Mouse (Mus musculus): ENCODE measurements around the gene 1110051M20Rik. TPM values are rescaled to one million over a fixed set of nuclear protein-coding genes. Genes with fewer than 3 reads are reported as not detected.

Gene 1110051M20Rik
- polyA plus RNA-seq, 1 experiment = 10.3 TPM

DNA sequence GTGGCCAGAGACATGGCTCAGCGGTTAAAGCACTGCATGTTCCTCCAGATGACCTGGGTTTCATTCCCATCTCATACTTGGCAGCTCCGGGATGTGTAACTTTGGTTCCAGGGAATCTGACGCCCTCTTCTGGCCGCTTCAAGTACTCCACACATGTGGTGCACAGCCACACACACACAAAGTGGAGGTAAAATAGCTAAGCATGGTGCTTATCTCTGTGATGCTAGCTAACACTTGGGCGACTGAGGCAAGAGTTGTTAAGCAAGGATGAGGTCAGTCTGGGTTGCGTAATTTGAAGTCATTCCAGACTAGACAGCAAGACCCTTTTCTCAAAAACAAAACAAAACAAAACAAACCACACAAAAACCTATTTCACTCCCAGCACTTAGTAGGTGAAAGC lies 15.6 kb upstream of the 1110051M20Rik start:
- DNase-seq = no peak
- 96% methylated on average over 6 of the region's 6 CpGs for WGBS
- Histone ChIP-seq H3K4me3 (ENCODE audit: control insufficient read depth, insufficient read depth, low read length) (no peak overlapping the region), H3K4me1 (replicated peaks; ENCODE audit: control insufficient read depth, insufficient read depth, low read length) (peaks cover 17% of the 10 kb centered on the region), H3K27ac (ENCODE audit: control insufficient read depth, insufficient read depth, low read length) (no peak overlapping the region), H3K27me3 (ENCODE audit: control insufficient read depth, insufficient read depth, low read length) (peaks cover 18% of the 10 kb centered on the region), H3K36me3 (ENCODE audit: control insufficient read depth, insufficient read depth, low read length) (no peaks in the 10 kb centered on the region)
- no peak for TF ChIP-seq CTCF (IDR thresholded peaks at IDR 0.05; ENCODE audit: borderline replicate concordance, control insufficient read depth, extremely low read depth, insufficient read depth, low read length, poor library complexity)
- TF ChIP-seq POLR2A (IDR thresholded peaks at IDR 0.05; ENCODE audit: control insufficient read depth, extremely low read depth, insufficient read depth, low read length, poor library complexity) = no peak

DNA sequence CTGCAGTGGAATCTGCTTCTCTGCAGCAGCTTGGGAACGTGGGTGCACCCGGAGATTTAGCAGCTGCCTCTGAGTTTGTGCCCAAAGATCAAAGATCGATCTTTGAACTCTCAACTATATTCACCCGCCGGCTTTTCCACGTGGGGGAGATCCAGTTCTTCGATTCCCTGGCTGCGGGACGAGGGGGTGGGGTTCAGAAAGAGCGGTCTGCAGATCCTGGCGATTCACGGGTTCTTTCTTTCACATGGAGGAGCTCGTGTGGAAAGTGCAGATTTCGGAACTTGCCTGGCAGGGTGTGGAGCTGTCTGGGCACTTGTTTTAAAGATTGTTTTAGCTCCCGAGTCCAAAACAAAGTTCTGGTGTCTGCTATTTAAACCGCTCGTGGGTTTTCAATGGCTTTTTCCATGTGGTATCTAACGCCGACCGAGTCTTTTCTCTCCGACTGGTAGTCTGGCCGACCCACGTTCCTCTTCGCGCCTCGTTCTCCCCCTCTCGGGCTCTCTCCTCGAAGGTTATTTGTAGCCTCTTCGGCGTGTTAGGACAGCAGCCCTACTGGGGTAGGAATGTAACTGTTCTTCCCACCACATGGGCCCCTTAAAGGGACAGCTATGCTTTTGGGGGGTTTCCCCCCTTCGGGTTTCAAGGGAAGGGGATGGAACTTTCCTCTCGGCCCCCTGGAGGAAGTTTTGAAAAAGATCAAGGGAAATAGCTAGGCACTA lies 14.3 kb upstream of the 1110051M20Rik start:
- TF ChIP-seq POLR2A (IDR thresholded peaks at IDR 0.05; ENCODE audit: control insufficient read depth, extremely low read depth, insufficient read depth, low read length, poor library complexity) (no peak), CTCF (IDR thresholded peaks at IDR 0.05; ENCODE audit: borderline replicate concordance, control insufficient read depth, extremely low read depth, insufficient read depth, low read length, poor library complexity) (no peak)
- no peak for DNase-seq

DNA sequence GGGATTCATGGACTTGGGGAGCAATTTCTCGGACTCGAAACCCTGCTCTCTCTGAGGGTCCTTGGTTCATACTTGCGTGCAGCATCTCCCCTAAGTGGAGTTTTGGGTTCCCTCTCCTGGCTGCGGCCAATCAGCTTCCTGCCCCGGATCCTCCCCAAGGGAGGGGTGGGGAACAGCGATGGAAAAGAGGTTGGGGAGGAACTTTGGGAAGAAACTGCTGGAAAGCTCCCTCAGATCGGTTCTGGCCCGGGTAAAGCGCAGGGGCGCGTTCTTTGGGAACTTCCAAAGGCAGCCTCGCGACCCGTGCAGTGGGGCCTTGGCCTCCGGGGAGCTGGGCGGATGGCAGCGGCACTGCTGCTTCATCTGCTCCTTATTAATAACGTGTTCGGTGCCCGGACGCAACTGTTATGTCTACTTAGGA lies 13.8 kb upstream of the 1110051M20Rik start:
- H3K27ac ChIP-seq (ENCODE audit: control insufficient read depth, insufficient read depth, low read length) = no peak overlapping the region
- peak overlapping the region; percentile 38 for H3K4me3 ChIP-seq (ENCODE audit: control insufficient read depth, insufficient read depth, low read length)
- 2% methylated on average over 21 of the region's 21 CpGs for WGBS
- peaks cover 17% of the 10 kb centered on the region for H3K4me1 ChIP-seq (replicated peaks; ENCODE audit: control insufficient read depth, insufficient read depth, low read length)
- TF ChIP-seq CTCF (IDR thresholded peaks at IDR 0.05; ENCODE audit: borderline replicate concordance, control insufficient read depth, extremely low read depth, insufficient read depth, low read length, poor library complexity) = no peak
- no peak for TF ChIP-seq POLR2A (IDR thresholded peaks at IDR 0.05; ENCODE audit: control insufficient read depth, extremely low read depth, insufficient read depth, low read length, poor library complexity)
- no peaks in the 10 kb centered on the region for H3K36me3 ChIP-seq (ENCODE audit: control insufficient read depth, insufficient read depth, low read length)
- peaks cover 18% of the 10 kb centered on the region for H3K27me3 ChIP-seq (ENCODE audit: control insufficient read depth, insufficient read depth, low read length)
- DNase-seq = no peak

More for the DNA sequence above, 14.3 kb upstream of the 1110051M20Rik start:
- no peaks in the 10 kb centered on the region for H3K36me3 ChIP-seq (ENCODE audit: control insufficient read depth, insufficient read depth, low read length)
- peak overlapping the region; percentile 38 for H3K4me3 ChIP-seq (ENCODE audit: control insufficient read depth, insufficient read depth, low read length)
- no peak overlapping the region for H3K27ac ChIP-seq (ENCODE audit: control insufficient read depth, insufficient read depth, low read length)
- H3K4me1 ChIP-seq (replicated peaks; ENCODE audit: control insufficient read depth, insufficient read depth, low read length) = peaks cover 17% of the 10 kb centered on the region
- under 1% methylated on average over 32 of the region's 32 CpGs for WGBS
- peaks cover 18% of the 10 kb centered on the region for H3K27me3 ChIP-seq (ENCODE audit: control insufficient read depth, insufficient read depth, low read length)

DNA sequence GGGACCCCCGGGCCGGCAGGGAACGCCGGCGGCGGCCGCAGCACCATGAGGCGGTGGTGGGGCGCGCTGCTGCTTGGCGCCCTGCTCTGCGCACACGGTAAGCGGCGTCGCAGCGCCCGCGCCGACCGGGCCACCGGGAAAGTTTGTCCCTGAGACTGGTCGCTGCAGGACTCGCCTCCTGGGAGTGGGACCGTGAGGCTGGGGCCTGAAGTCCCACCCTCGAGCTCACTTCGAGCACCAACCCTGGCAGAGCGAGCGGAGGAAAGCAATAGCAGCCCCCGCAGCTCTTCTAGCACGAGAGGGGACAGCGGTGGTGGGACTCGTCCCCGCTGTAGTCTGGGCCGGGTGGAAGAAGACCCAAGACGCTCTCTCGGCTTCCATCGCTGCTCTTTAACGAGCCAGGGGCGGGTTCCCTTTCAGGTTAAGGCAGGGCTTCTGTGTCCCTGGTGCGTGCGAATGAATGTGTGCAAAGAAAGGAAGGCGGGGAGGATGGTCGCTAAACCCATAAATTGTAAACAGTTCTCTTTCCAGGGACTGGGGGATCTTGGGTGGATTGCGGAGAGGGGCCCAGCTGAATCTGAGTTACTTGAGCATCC lies 13.2 kb upstream of the 1110051M20Rik start:
- Histone ChIP-seq H3K27me3 (ENCODE audit: control insufficient read depth, insufficient read depth, low read length) (peaks cover 18% of the 10 kb centered on the region), H3K4me1 (replicated peaks; ENCODE audit: control insufficient read depth, insufficient read depth, low read length) (peaks cover 17% of the 10 kb centered on the region), H3K27ac (ENCODE audit: control insufficient read depth, insufficient read depth, low read length) (no peak overlapping the region), H3K36me3 (ENCODE audit: control insufficient read depth, insufficient read depth, low read length) (no peaks in the 10 kb centered on the region), H3K4me3 (ENCODE audit: control insufficient read depth, insufficient read depth, low read length) (peak overlapping the region; percentile 38)
- 0 out of 2 replicates have a peak, but pooled peaks have one; percentile 14 for TF ChIP-seq CTCF (IDR thresholded peaks at IDR 0.05; ENCODE audit: borderline replicate concordance, control insufficient read depth, extremely low read depth, insufficient read depth, low read length, poor library complexity)
- no peak for TF ChIP-seq POLR2A (IDR thresholded peaks at IDR 0.05; ENCODE audit: control insufficient read depth, extremely low read depth, insufficient read depth, low read length, poor library complexity)
- no peak for DNase-seq
- WGBS = 1% methylated on average over 45 of the region's 45 CpGs

DNA sequence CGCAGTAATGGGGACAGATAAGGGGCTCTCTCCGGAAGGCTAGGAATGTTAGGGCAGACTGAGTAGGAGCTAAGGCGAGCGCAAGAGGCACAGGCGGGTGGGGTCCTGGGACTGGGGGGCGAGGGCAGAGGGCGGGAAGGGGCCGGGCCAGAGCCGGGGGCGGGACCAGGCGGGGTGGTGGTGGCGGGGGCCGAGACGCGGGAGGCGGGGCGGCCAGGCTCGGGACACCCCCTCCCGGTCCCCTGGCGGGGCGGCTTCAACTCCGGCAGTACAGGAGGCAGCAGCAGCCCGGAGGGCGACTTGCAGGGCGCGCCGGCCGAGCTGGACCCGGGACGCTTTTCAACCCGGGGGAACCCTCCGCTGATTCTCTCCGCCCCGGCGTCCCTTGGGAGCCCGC lies 12.8 kb upstream of the 1110051M20Rik start, which contains the start of gene Lrp4:
TSS of gene Lrp4 (plus strand) at position 253 of the 397 bp plus-strand sequence.
- DNase-seq = no peak
- 8% methylated on average over 33 of the region's 36 CpGs for WGBS
- H3K27ac ChIP-seq (ENCODE audit: control insufficient read depth, insufficient read depth, low read length) = no peak within 1 kb of the TSS
- peaks cover 18% of the 10 kb centered on the region for H3K27me3 ChIP-seq (ENCODE audit: control insufficient read depth, insufficient read depth, low read length)
- peaks cover 17% of the 10 kb centered on the region for H3K4me1 ChIP-seq (replicated peaks; ENCODE audit: control insufficient read depth, insufficient read depth, low read length)
- H3K4me3 ChIP-seq (ENCODE audit: control insufficient read depth, insufficient read depth, low read length) = peak within 1 kb of the TSS; percentile 38
- H3K36me3 ChIP-seq (ENCODE audit: control insufficient read depth, insufficient read depth, low read length) = no peaks in the 10 kb centered on the region
- TF ChIP-seq POLR2A (IDR thresholded peaks at IDR 0.05; ENCODE audit: control insufficient read depth, extremely low read depth, insufficient read depth, low read length, poor library complexity) (no peak), CTCF (IDR thresholded peaks at IDR 0.05; ENCODE audit: borderline replicate concordance, control insufficient read depth, extremely low read depth, insufficient read depth, low read length, poor library complexity) (no peak)

DNA sequence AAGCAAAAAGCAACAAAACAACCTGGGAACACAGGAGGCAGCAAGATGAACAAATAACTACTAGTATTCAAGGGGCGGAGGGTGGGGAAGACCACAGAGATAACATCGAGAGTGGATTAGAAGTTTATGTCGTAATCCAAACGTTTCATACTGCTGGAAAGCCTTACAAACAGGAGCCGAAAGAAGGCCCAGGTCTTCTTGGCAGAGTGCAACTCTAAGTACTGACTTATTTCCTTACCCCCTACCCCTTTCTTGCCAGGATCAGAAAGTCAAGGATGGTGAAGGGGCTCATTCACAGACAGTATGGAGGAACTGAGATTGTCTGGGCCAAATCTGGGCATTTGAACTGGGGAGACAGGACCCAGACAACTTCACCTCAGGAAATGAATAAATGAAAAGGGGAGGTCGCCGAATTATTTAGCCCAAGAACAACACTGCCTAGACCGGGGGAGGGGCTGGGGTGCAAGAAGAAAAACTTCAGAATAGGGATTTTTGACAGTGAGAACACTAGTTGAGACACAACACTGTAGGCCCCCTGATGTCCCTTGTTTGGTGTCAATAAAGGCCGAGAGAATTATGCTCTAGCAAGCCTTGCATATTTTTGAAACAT lies 12.1 kb upstream of the 1110051M20Rik start:
- Histone ChIP-seq H3K36me3 (ENCODE audit: control insufficient read depth, insufficient read depth, low read length) (no peaks in the 10 kb centered on the region), H3K4me1 (replicated peaks; ENCODE audit: control insufficient read depth, insufficient read depth, low read length) (peaks cover 17% of the 10 kb centered on the region), H3K27me3 (ENCODE audit: control insufficient read depth, insufficient read depth, low read length) (peaks cover 18% of the 10 kb centered on the region), H3K4me3 (ENCODE audit: control insufficient read depth, insufficient read depth, low read length) (no peak overlapping the region), H3K27ac (ENCODE audit: control insufficient read depth, insufficient read depth, low read length) (no peak overlapping the region)
- 81% methylated on average over 9 of the region's 9 CpGs for WGBS
- TF ChIP-seq CTCF (IDR thresholded peaks at IDR 0.05; ENCODE audit: borderline replicate concordance, control insufficient read depth, extremely low read depth, insufficient read depth, low read length, poor library complexity) (no peak), POLR2A (IDR thresholded peaks at IDR 0.05; ENCODE audit: control insufficient read depth, extremely low read depth, insufficient read depth, low read length, poor library complexity) (no peak)
- no peak for DNase-seq
